In the genomic region with DNA sequence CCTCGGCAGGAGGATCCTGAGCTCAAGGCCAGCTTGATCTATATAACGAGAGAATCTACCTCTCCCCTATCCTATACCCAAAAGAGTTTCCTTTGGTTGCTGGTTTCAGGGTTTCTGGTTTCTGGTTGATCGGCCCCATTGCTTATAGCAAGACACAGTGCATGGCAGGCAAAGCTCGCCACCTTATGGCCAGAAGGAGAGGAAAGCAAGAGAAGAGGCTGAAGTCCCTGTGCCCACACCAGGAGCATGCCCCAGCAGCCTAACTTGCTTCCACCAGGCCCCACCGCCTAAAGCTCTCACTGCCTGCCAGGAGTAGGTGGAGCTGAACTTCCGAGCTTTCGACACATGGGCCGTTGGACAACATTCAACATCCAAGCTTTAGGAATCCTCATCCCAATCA, we compare ENCODE assay signal across 8 mouse cellular contexts. TPM values are rescaled to one million over a fixed set of nuclear protein-coding genes. Genes with fewer than 3 reads are reported as not detected.
A peak's percentile ranks its signal among the peaks of the same experiment; 100 is the strongest.
DNase-seq lines count a peak whose midpoint lies in the region; TF ChIP-seq lines count a peak whose summit lies in the region.
"Had no signal": no experiment of that assay in that cellular context is flagged by ENCODE, and none has a peak within 500 bp of the region (broad histone marks: within the 10 kb centered on the region; RNA-seq: fewer than 3 reads in every experiment).

No protein-coding gene starts in this region.

- no peak overlapping the region for H3K4me3 ChIP-seq in ES-E14 (ENCODE audit: insufficient read depth in 1 of 2, low read depth in 1 of 2, low read length in 2 of 2, poor library complexity in 1 of 2, severe bottlenecking in 1 of 2)
- H3K4me3 ChIP-seq: megakaryocyte, embryonic 14.5 days had no signal

- H3K4me1 ChIP-seq in ES-E14 (ENCODE audit: control insufficient read depth in 2 of 2, insufficient read depth in 2 of 2, low read length in 2 of 2, poor library complexity in 1 of 2) = no peaks in the 10 kb centered on the region
- H3K4me1 ChIP-seq: megakaryocyte, embryonic 14.5 days had no signal

- peak; percentile 36 to 42 for DNase-seq in left cerebral cortex, adult 18-20 months (ENCODE audit: low spot score in 2 of 2)
- DNase-seq in left cerebral cortex, postnatal 10 days (ENCODE audit: extremely low spot score in 1 of 2, low spot score in 2 of 2) = no peak
- DNase-seq in ES-E14 (ENCODE audit: low read depth, low spot score) = peak; percentile 35
- DNase-seq in adrenal gland, postnatal 36 days = peak; percentile 29 to 38
- DNase-seq in frontal cortex, postnatal 36 days (ENCODE audit: low spot score in 2 of 2) = peak; percentile 39 to 55
- DNase-seq in lung, postnatal 25 days (ENCODE audit: low spot score) = peak; percentile 23
- DNase-seq in natural killer cell, adult 2 months (ENCODE audit: low spot score in 2 of 2) = no peak

- no peak overlapping the region for H3K27ac ChIP-seq in ES-E14 (ENCODE audit: insufficient read depth, low read depth, low read length, poor library complexity, severe bottlenecking)

- intact Hi-C loops in left cerebral cortex, postnatal 10 days (cut with DNase I) = loop anchor here (10.0 kb wide), 1 partner anchor 253 kb away; no protein-coding TSS in a partner anchor

- H3K9ac ChIP-seq in ES-E14 (ENCODE audit: insufficient read depth, low read depth, low read length, poor library complexity, severe bottlenecking) = no peak overlapping the region

- no peaks in the 10 kb centered on the region for H3K9me3 ChIP-seq in ES-E14 (ENCODE audit: control insufficient read depth, insufficient read depth, low read depth, low read length)
- H3K9me3 ChIP-seq: megakaryocyte, embryonic 14.5 days had no signal

- in situ Hi-C loops in ES-E14 (cut with MboI; ENCODE audit: low sequenced_read_pairs in 2 of 2, unreplicated experiment in 2 of 2) = loop anchor here in 1 of 2 experiments (25.0 kb wide), 2 partner anchors 176 to 401 kb away; no protein-coding TSS in a partner anchor

- no peaks in the 10 kb centered on the region for H3K36me3 ChIP-seq in ES-E14 (ENCODE audit: control insufficient read depth, insufficient read depth, low read length, poor library complexity, severe bottlenecking)

TF ChIP-seq in ES-E14, 5 proteins besides CTCF, POLR2A, EP300 and RAD21:
- TF ChIP-seq ZNF384 (IDR thresholded peaks at IDR 0.05; ENCODE audit: low read depth, low read length) = no peak
- TF ChIP-seq ZC3H11A (IDR thresholded peaks at IDR 0.05; ENCODE audit: borderline replicate concordance, low read depth, low read length) = 0 out of 2 replicates have a peak, but pooled peaks have one; percentile 36
- no peak for TF ChIP-seq MAFK (IDR thresholded peaks at IDR 0.05; ENCODE audit: insufficient read depth, low read depth, low read length)
- no peak for TF ChIP-seq HCFC1 (IDR thresholded peaks at IDR 0.05; ENCODE audit: borderline replicate concordance, insufficient read depth, low read length)

RNA-seq across cellular contexts. Expression of gene Esr2, which starts 10.8 kb away (rescaled TPM):
- total RNA-seq in left cerebral cortex, adult 18-20 months (2021) = under 1 TPM; 0.44 to 0.45 TPM
- under 1 TPM; 0.15 to 0.20 TPM for total RNA-seq in left cerebral cortex, postnatal 10 days (2021)
- 0.16 and 0.22 TPM in 2 replicates for total RNA-seq in ES-E14 (2012; rRNA removed)
- total RNA-seq in adrenal gland, postnatal 36 days (2021) = not detected

RNA-seq across cellular contexts. Expression of gene Tex21, which starts 58.7 kb away (rescaled TPM):
- not detected for total RNA-seq in left cerebral cortex, adult 18-20 months (2021)
- not detected for total RNA-seq in left cerebral cortex, postnatal 10 days (2021)
- 1.8 and 2.0 TPM in 2 replicates for total RNA-seq in ES-E14 (2012; rRNA removed)
- total RNA-seq in adrenal gland, postnatal 36 days (2021) = not detected

Comparison
In these comparisons a context has a peak if more than half of its experiments do, and no peak if none do; other contexts are left out.
1. DNase-seq: peak in left cerebral cortex, adult 18-20 months (2 of 2), ES-E14 (single experiment), adrenal gland, postnatal 36 days (2 of 2), frontal cortex, postnatal 36 days (2 of 2) and lung, postnatal 25 days (single experiment); none in left cerebral cortex, postnatal 10 days (0 of 2) and natural killer cell, adult 2 months (0 of 2).